Mouse (Mus musculus): ENCODE measurements around the gene Qrich2. TPM values are rescaled to one million over a fixed set of nuclear protein-coding genes. Genes with fewer than 3 reads are reported as not detected.
"Not testable (repeated sequence)": the region's sequence is repeated elsewhere in the genome, so short reads cannot be mapped to it uniquely, and the experiment has no call there.

Gene Qrich2
- total RNA-seq (2021) = under 1 TPM in 1 of 2 experiments, not detected in 1; 0.11 TPM

GRCm38 (mm10) chr11:116466141-116466540, at the start of gene Qrich2:
Gene Qrich2, minus strand, starts transcription at chr11:116466241.
- intact Hi-C loops (cut with DNase I) = no loop called here
- no peak for DNase-seq

GRCm38 (mm10) chr11:116515330-116516020, 49.4 kb upstream of the Qrich2 start:
- intact Hi-C loops (cut with DNase I) = no loop called here
- no peak for DNase-seq

GRCm38 (mm10) chr11:116513531-116514038, 47.5 kb upstream of the Qrich2 start:
- intact Hi-C loops (cut with DNase I) = no loop called here
- DNase-seq = no peak

DNA sequence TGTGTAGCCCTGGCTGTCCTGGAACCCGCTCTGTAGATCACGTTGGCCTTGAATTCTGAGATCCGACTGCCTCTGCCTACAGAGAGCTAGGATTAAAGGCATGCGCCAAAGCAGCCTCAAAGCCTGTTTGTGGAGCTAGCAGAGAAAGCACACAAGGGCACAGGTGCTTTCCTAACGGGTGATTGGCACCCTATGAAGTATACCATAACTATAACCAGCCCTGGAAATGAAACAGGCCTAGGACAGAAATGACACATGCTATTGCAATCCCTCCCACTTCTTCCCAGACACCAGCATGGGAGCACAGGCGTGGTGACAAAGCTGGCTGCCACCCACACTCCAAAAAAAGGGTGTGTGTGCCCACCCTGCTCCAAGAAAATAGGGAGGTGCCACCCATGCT, 46.9 kb upstream of the Qrich2 start:
- intact Hi-C loops (cut with DNase I) = no loop called here
- DNase-seq = no peak

GRCm38 (mm10) chr11:116512154-116512553, 46.1 kb upstream of the Qrich2 start:
- intact Hi-C loops (cut with DNase I) = no loop called here
- no peak for DNase-seq

GRCm38 (mm10) chr11:116511301-116511868, 45.3 kb upstream of the Qrich2 start:
- intact Hi-C loops (cut with DNase I) = no loop called here
- DNase-seq = no peak

- intact Hi-C loops (cut with DNase I) = no loop called here
- no peak for DNase-seq
Observed at GRCm38 (mm10) chr11:116508689-116509088, 42.6 kb upstream of the Qrich2 start.

- DNase-seq = no peak
- intact Hi-C loops (cut with DNase I) = no loop called here
Observed at GRCm38 (mm10) chr11:116506151-116506875, 40.3 kb upstream of the Qrich2 start.

DNA sequence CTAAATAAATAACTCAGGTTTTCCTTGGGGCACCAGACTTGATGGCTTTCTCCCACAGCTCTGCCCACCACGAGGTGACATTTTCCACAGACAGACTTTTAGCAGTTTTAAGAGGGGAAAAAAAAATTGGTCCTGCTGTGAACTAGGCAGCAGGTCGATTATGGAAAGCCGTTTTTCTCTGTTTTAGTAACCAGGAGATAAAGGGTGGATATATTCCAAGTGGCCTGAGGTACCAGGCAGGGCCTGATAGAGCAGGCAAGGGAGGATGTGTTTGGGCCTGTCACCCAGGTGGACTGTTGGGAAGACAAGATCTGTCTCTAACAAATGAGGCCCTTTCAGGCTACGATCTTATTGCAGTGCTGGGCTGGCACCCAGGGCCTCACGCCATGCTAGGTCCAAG, 39.5 kb upstream of the Qrich2 start:
- intact Hi-C loops (cut with DNase I) = no loop called here
- no peak for DNase-seq

- intact Hi-C loops (cut with DNase I) = loop anchor here (5.0 kb wide), 1 partner anchor 88 kb away; no protein-coding TSS in a partner anchor
- DNase-seq = no peak
Observed at GRCm38 (mm10) chr11:116504516-116504915, 38.5 kb upstream of the Qrich2 start.

DNA sequence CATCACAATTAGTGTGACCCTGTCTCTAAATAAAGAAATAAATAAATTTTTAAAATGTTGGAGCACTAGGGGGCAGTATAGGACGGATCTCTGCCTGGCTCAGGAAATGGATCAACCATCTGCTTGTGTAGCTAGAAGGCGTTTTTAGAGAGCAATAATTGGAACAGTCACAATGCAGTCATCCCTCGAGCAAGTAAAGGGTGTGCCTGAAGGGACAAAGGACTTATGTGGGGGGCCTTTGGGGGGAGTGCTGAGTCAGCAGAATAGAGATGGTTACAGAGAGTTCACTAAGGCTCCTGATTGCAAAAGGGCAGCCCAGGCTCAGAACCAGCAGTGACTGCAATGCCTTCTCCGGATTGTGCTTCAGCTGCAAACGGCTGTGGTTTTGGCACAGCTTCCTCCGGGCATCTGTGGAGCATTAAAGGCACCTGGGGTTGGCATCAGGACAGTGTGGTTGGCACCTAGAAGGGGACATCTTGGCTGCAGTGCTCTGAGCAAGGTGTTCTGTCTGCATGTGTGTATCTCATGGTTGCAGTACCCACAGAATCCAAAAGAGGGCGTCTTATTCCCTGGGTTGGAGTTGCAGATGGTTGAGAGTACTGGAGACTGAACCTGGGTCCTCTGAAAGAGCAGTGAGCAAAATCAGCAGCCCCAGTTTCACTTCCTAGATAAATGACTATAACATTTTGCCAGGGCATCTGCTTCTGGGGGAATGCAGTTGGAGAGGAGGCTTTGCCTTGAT, 35.1 kb upstream of the Qrich2 start:
- DNase-seq = peak; percentile 39 to 50

GRCm38 (mm10) chr11:116499018-116499417, 33.0 kb upstream of the Qrich2 start:
- DNase-seq = no peak
- intact Hi-C loops (cut with DNase I) = no loop called here

More for the DNA sequence above, 35.1 kb upstream of the Qrich2 start:
- intact Hi-C loops (cut with DNase I) = loop anchor here (1.0 to 5.0 kb wide), 3 partner anchors 33 to 128 kb away; no protein-coding TSS in a partner anchor

- intact Hi-C loops (cut with DNase I) = no loop called here
- no peak for DNase-seq
Observed at GRCm38 (mm10) chr11:116498596-116498995, 32.6 kb upstream of the Qrich2 start.

GRCm38 (mm10) chr11:116497313-116497712, 31.3 kb upstream of the Qrich2 start:
- no peak for DNase-seq
- intact Hi-C loops (cut with DNase I) = no loop called here

DNA sequence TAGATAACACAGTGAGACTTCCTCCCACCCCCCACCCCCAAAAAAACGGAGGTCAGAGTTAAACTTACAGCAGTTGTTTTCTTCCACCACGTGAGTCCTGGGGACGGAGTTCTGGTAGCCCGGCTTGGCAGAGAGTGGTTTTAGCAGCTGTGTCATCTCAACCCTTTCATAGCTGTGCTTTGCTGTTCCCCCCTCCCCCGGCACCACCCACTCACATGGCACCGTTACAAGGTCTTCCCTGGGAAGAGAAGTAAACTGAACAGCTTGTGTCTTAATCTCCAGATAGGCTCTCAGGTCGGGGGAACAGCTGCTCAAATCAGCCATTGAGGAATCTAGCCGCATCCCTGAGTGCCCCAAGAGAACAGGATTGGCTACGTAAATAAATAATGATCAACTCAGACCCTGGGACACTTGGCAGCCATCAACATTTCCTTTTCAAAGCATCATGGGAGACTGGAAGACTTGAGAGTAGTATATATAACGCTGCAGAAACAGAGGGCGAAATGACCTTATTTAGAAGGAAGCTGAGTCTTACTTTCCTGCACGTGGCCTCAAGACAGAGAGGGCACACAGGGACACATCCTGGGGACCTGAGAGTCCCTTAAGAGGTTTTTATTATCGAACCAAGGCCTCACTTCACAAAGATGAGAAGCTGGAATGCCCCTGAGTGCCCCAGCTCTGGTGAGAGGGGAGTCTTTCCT, 28.6 kb upstream of the Qrich2 start:
- intact Hi-C loops (cut with DNase I) = no loop called here
- DNase-seq = peak; percentile 72 to 75

DNA sequence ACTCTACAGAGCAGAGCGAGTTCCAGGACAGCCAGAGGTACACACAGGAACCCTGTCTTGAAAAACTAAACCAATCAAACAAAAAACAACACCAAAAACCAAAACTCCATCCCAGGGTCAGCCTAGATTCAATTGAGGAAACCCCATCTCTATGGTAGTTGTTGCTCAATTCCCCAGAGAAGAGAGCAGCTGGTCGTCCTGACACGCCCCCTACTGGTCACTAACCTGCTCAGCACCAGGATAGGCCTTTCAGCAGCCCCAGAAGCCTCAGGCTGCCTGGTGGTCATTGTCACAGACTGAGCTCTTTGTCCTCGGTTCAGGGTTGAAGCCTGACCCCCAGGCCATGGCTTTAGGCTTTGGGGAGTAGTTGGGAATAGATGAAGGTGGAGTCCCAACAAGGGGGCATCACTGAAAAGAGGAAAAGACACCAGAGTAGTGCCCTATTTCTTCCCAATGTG, 27.8 kb upstream of the Qrich2 start, which contains the start of gene Prpsap1:
TSS of gene Prpsap1 (minus strand) at position 408 of the 458 bp plus-strand sequence.
- peak; percentile 56 to 63 for DNase-seq
- intact Hi-C loops (cut with DNase I) = no loop called here

GRCm38 (mm10) chr11:116493191-116493590, 27.1 kb upstream of the Qrich2 start:
- DNase-seq = no peak
- intact Hi-C loops (cut with DNase I) = no loop called here

DNA sequence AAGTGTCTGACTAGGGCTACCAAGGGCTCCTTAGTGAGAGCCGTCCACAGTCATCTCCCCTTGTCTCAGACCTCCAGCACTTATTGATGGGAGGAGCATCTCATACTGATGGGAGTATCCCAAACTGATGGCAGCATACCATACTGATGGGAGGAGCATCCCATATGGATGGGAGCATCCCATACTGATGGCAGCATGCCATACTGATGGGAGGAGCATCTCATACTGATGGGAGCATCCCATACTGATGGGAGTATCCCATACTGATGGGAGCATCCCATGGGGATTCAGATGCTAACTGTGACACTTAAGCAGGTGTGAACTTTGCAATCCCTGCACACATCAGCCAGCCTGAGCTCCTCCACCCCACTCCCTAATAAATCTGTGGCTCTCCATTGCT, 26.5 kb upstream of the Qrich2 start:
- DNase-seq = not testable (repeated sequence)

DNA sequence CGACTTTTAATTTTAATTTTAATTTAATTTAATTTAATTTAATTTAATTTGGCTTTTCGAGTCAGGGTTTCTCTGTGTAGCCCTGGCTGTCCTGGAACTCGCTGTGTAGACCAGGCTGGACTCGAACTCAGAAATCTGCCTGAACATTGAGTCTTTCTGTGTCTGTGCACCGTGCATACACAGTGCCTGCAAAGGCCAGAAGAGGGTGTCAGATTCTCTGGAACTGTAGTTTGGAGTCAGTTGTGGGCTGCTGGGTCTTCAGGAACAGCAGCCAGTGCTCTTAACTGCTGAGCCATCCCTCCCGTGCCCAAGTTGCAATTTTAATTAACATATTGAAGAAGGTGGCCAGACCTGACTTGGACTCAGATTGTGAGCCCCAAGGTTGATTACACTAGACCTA, 25.3 kb upstream of the Qrich2 start:
- DNase-seq = no peak
- intact Hi-C loops (cut with DNase I) = no loop called here

More for the DNA sequence above, 26.5 kb upstream of the Qrich2 start:
- intact Hi-C loops (cut with DNase I) = not testable (repeated sequence)

All from heart, postnatal 36 days (tissue).